Mouse (Mus musculus) heart, postnatal 4 days (tissue): ENCODE measurements at regions not wholly inside any gene's neighbourhood (a gene's known extent, or its start where the extent isn't known, plus 50 kb on each side); places are given as distances from the start of the nearest gene placed in this dataset.
A peak's percentile ranks its signal among the peaks of the same experiment; 100 is the strongest.

Source experiments
- DNase-seq: peaks from one replicate; pipeline ENCODE4 v3.0.0; 2021

GRCm38 (mm10) chr2:161339327-161340001 is 230.6 kb upstream of the Chd6 start:
- DNase-seq = no peak

GRCm38 (mm10) chr2:161338953-161339326 is 230.1 kb upstream of the Chd6 start:
- DNase-seq = no peak

GRCm38 (mm10) chr2:161332653-161333052 is 223.8 kb upstream of the Chd6 start:
- no peak for DNase-seq

- DNase-seq = no peak
Measured at GRCm38 (mm10) chr2:161331850-161332365, 223.0 kb upstream of the Chd6 start.

- no peak for DNase-seq
Measured at GRCm38 (mm10) chr2:161302796-161303195, 193.9 kb upstream of the Chd6 start.

- DNase-seq = no peak
Measured at GRCm38 (mm10) chr2:161268861-161269413, 160.1 kb upstream of the Chd6 start.

- no peak for DNase-seq
Measured at GRCm38 (mm10) chr2:161266476-161266875, 157.6 kb upstream of the Chd6 start.

GRCm38 (mm10) chr2:161265211-161265610 is 156.3 kb upstream of the Chd6 start:
- no peak for DNase-seq

GRCm38 (mm10) chr2:161252761-161253160 is 143.9 kb upstream of the Chd6 start:
- DNase-seq = no peak

GRCm38 (mm10) chr2:161241665-161242064 is 132.8 kb upstream of the Chd6 start:
- no peak for DNase-seq

GRCm38 (mm10) chr2:161237280-161237819 is 128.5 kb upstream of the Chd6 start:
- DNase-seq = no peak

- no peak for DNase-seq
Measured at GRCm38 (mm10) chr2:161233155-161233741, 124.4 kb upstream of the Chd6 start.

GRCm38 (mm10) chr2:161231405-161231804 is 122.5 kb upstream of the Chd6 start:
- no peak for DNase-seq

GRCm38 (mm10) chr2:161215736-161216135 is 106.9 kb upstream of the Chd6 start:
- no peak for DNase-seq

GRCm38 (mm10) chr2:161214681-161215458 is 106.0 kb upstream of the Chd6 start:
- DNase-seq = peak; percentile 83

GRCm38 (mm10) chr2:161212322-161212882 is 103.5 kb upstream of the Chd6 start:
- DNase-seq = no peak

GRCm38 (mm10) chr2:161196713-161197372 is 88.0 kb upstream of the Chd6 start:
- DNase-seq = no peak

GRCm38 (mm10) chr2:161187516-161187915 is 78.6 kb upstream of the Chd6 start:
- no peak for DNase-seq

GRCm38 (mm10) chr2:161185122-161185521 is 76.2 kb upstream of the Chd6 start:
- DNase-seq = no peak

- peak; percentile 78 for DNase-seq
Measured at GRCm38 (mm10) chr2:161177355-161178021, 68.6 kb upstream of the Chd6 start.

- no peak for DNase-seq
Measured at GRCm38 (mm10) chr2:161166681-161167080, 57.8 kb upstream of the Chd6 start.
